Mouse (Mus musculus) small intestine, adult 2 months (tissue): ENCODE measurements at regions not wholly inside any gene's neighbourhood (a gene's known extent, or its start where the extent isn't known, plus 50 kb on each side); places are given as distances from the start of the nearest gene placed in this dataset.

Source experiments
- CTCF ChIP-seq: fragments of 200-500 bp; IDR thresholded peaks from 2 replicates; pipeline ENCODE4 v1.5.1; 2012; ENCODE audit warnings: low read depth, mild to moderate bottlenecking, control low read depth, inconsistent platforms, low read length, moderate library complexity, mixed read lengths; ENCODE audit not compliant: insufficient replicate concordance, insufficient read length; ENCODE audit errors: extremely low read depth
- POLR2A ChIP-seq: fragments of 200-500 bp; IDR thresholded peaks from 2 replicates; pipeline ENCODE4 v1.6.1; 2012; ENCODE audit warnings: low read depth, mild to moderate bottlenecking, control low read depth, inconsistent platforms, low read length, moderate library complexity

- no peak for TF ChIP-seq CTCF
- no peak for TF ChIP-seq POLR2A
These were observed 102.1 kb upstream of the Rap1b start for GRCm38 (mm10) chr10:117947911-117948310.
